In the genomic region with DNA sequence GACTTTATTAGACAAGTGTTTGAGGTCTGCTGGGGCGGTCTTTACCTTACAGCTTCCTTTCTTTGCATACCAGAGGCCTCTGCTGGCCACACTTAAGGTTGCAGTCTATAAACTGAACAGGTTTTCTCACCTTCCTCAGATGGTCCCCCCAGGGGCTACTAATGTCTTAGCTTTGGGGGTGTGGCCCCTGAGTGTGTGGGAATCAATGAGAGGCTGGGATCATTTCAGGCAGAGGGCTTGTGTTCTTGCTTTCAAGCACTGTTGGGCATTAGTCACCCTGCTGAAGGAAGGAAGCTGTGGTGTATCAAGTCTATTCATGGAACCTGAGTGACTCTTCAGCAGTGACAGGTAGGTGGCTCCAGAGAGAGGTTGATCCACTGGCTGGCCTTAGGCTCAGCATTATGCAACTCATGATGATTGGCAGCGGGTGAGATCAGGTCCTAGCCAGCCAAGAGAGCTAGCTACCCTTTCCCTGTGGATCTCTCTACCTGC, we compare ENCODE assay signal across 9 mouse cellular contexts. TPM values are rescaled to one million over a fixed set of nuclear protein-coding genes. Genes with fewer than 3 reads are reported as not detected.
A peak's percentile ranks its signal among the peaks of the same experiment; 100 is the strongest.
DNase-seq lines count a peak whose midpoint lies in the region; ATAC-seq and TF ChIP-seq lines count a peak whose summit lies in the region.
"Had no signal": no experiment of that assay in that cellular context is flagged by ENCODE, and none has a peak within 500 bp of the region (broad histone marks: within the 10 kb centered on the region; RNA-seq: fewer than 3 reads in every experiment).

No protein-coding gene starts in this region.

- no peaks in the 10 kb centered on the region for H3K9me3 ChIP-seq in stomach, postnatal 0 days (ENCODE audit: control insufficient read depth, low read length)
- no peaks in the 10 kb centered on the region for H3K9me3 ChIP-seq in neural tube, embryonic 15.5 days (replicated peaks)
- H3K9me3 ChIP-seq: limb, embryonic 13.5 days had no signal

- H3K4me1 ChIP-seq in stomach, postnatal 0 days (replicated peaks; ENCODE audit: control insufficient read depth, insufficient read depth), result no peaks in the 10 kb centered on the region
- H3K4me1 ChIP-seq in neural tube, embryonic 15.5 days, result no peaks in the 10 kb centered on the region
- H3K4me1 ChIP-seq: limb, embryonic 13.5 days had no signal

- peak in 1 of 2 experiments; percentile 11 for DNase-seq in layer of hippocampus, adult 2 months (ENCODE audit: low spot score in 2 of 2)
- DNase-seq in layer of hippocampus, adult 18-20 months (ENCODE audit: low spot score in 2 of 2), result no peak
- peak; percentile 20 for DNase-seq in MN1 (ENCODE audit: low spot score)
- peak; percentile 24 for DNase-seq in kidney, postnatal 14 days
- DNase-seq in stomach, postnatal 0 days (ENCODE audit: low spot score), result no peak
- DNase-seq in urinary bladder, adult 2 months (ENCODE audit: low spot score), result no peak

- no peak overlapping the region for H3K9ac ChIP-seq in stomach, postnatal 0 days (ENCODE audit: low read length)
- H3K9ac ChIP-seq in neural tube, embryonic 15.5 days (replicated peaks), result no peak overlapping the region
- H3K9ac ChIP-seq: limb, embryonic 13.5 days had no signal

- H3K4me3 ChIP-seq in layer of hippocampus, adult 2 months, result no peak overlapping the region
- no peak overlapping the region for H3K4me3 ChIP-seq in stomach, postnatal 0 days (ENCODE audit: low read depth, low read length)
- no peak overlapping the region for H3K4me3 ChIP-seq in neural tube, embryonic 15.5 days (replicated peaks)
- H3K4me3 ChIP-seq: limb, embryonic 13.5 days had no signal

- H3K36me3 ChIP-seq in stomach, postnatal 0 days (ENCODE audit: control insufficient read depth, insufficient read depth, low read length), result no peaks in the 10 kb centered on the region
- no peaks in the 10 kb centered on the region for H3K36me3 ChIP-seq in neural tube, embryonic 15.5 days
- H3K36me3 ChIP-seq: limb, embryonic 13.5 days had no signal

- peak; percentile 79 for ATAC-seq in common myeloid progenitor, adult 5-6 weeks (replicated peaks; ENCODE audit: low read depth, poor library complexity, severe bottlenecking)
- ATAC-seq in stomach, postnatal 0 days (ENCODE audit: low FRiP score, low TSS enrichment), result peak; percentile 66
- ATAC-seq in neural tube, embryonic 15.5 days (ENCODE audit: low FRiP score), result no peak

- TF ChIP-seq EP300 in stomach, postnatal 0 days (optimal IDR thresholded peaks at IDR 0.05), result no peak

- peak; percentile 77 for TF ChIP-seq CTCF in layer of hippocampus, adult 2 months (conservative IDR thresholded peaks at IDR 0.05)
- peak; percentile 73 for TF ChIP-seq CTCF in stomach, postnatal 0 days (IDR thresholded peaks at IDR 0.05; ENCODE audit: low read depth)

- WGBS in stomach, postnatal 0 days, result 37% methylated on average over 2 of the region's 2 CpGs
- WGBS in neural tube, embryonic 15.5 days, result 54% methylated on average over 2 of the region's 2 CpGs

- no peak overlapping the region for H3K27ac ChIP-seq in layer of hippocampus, adult 2 months
- H3K27ac ChIP-seq in stomach, postnatal 0 days (replicated peaks), result no peak overlapping the region
- H3K27ac ChIP-seq in neural tube, embryonic 15.5 days (replicated peaks), result no peak overlapping the region
- H3K27ac ChIP-seq: limb, embryonic 13.5 days had no signal

- H3K27me3 ChIP-seq in stomach, postnatal 0 days (ENCODE audit: control insufficient read depth, insufficient read depth, low read length), result no peaks in the 10 kb centered on the region
- H3K27me3 ChIP-seq in neural tube, embryonic 15.5 days (replicated peaks), result no peaks in the 10 kb centered on the region
- H3K27me3 ChIP-seq: limb, embryonic 13.5 days had no signal

- no peak overlapping the region for H3K4me2 ChIP-seq in stomach, postnatal 0 days (replicated peaks; ENCODE audit: low read depth)
- no peak overlapping the region for H3K4me2 ChIP-seq in neural tube, embryonic 15.5 days
- H3K4me2 ChIP-seq: limb, embryonic 13.5 days had no signal

RNA-seq across cellular contexts. Expression of gene Csgalnact2, which starts 39.6 kb away (rescaled TPM):
- total RNA-seq in layer of hippocampus, adult 2 months (2021), result 10 to 100 TPM in 1 of 2 experiments, 1 to 10 TPM in 1; 9.7 to 10.5 TPM
- 10 to 100 TPM; 11.0 to 12.7 TPM for total RNA-seq in layer of hippocampus, adult 18-20 months (2021)
- 139 and 145 TPM in 2 replicates for total RNA-seq in common myeloid progenitor, adult 5-6 weeks (2017)
- polyA plus RNA-seq in stomach, postnatal 0 days (2015; fragmentation: Nextera tagmentation; extraction: Ambion mirVana), result 10.0 and 10.5 TPM in 2 replicates
- 19.8 and 20.2 TPM in 2 replicates for polyA plus RNA-seq in urinary bladder, adult 2 months (2012; rRNA removed)
- 9.9 and 10.7 TPM in 2 replicates for polyA plus RNA-seq in neural tube, embryonic 15.5 days (2015; fragmentation: Nextera tagmentation; extraction: Ambion mirVana)

Comparison
In these comparisons a context has a peak if more than half of its experiments do, and no peak if none do; other contexts are left out.
1. DNase-seq: peak in MN1 (single experiment) and kidney, postnatal 14 days (single experiment); none in layer of hippocampus, adult 18-20 months (0 of 2), stomach, postnatal 0 days (single experiment) and urinary bladder, adult 2 months (single experiment).
2. RNA of gene Csgalnact2, which starts 39.6 kb away (total RNA-seq): 139 to 145 TPM in common myeloid progenitor, adult 5-6 weeks; 11.0 to 12.7 TPM in layer of hippocampus, adult 18-20 months and 9.7 to 10.5 TPM in layer of hippocampus, adult 2 months; every median in the first group is over 10 times any median in the second.